Mouse (Mus musculus) midbrain, embryonic 16.5 days (tissue): Measurements from ENCODE around the gene Acvrl1. TPM values are rescaled to one million over a fixed set of nuclear protein-coding genes. Genes with fewer than 3 reads are reported as not detected.

Experiments used
- ATAC-seq: fragments of 200-750 bp; cut with Nextera tagmentation; 2 replicates; pipeline ENCODE4 v1.8.0; 2017; ENCODE audit warnings: moderate TSS enrichment
- H3K27ac ChIP-seq: fragments of 300-500 bp; sonication (generic); 2 replicates; pipeline ENCODE4 v1.5.1; 2014; ENCODE audit warnings: mild to moderate bottlenecking, low read length, mixed read lengths
- H3K27me3 ChIP-seq: fragments of 300-500 bp; sonication (generic); 2 replicates; pipeline ENCODE4 v1.6.1; 2014; ENCODE audit warnings: low read depth, low read length, mixed read lengths; ENCODE audit not compliant: control insufficient read depth, insufficient read depth
- H3K36me3 ChIP-seq: fragments of 300-500 bp; sonication (generic); 2 replicates; pipeline ENCODE4 v1.6.1; 2014; ENCODE audit warnings: mild to moderate bottlenecking, low read length, moderate library complexity, mixed read lengths; ENCODE audit not compliant: control insufficient read depth, insufficient read depth
- H3K4me1 ChIP-seq: fragments of 300-500 bp; sonication (generic); 2 replicates; pipeline ENCODE4 v1.6.1; 2014; ENCODE audit warnings: mild to moderate bottlenecking, low read length, mixed read lengths; ENCODE audit not compliant: control insufficient read depth, insufficient read depth
- H3K4me2 ChIP-seq: fragments of 300-500 bp; sonication (generic); 2 replicates; pipeline ENCODE4 v1.6.1; 2014; ENCODE audit warnings: mild to moderate bottlenecking, low read length, mixed read lengths
- H3K4me3 ChIP-seq: fragments of 300-500 bp; sonication (generic); 2 replicates; pipeline ENCODE4 v1.5.1; 2014; ENCODE audit warnings: low read depth, mild to moderate bottlenecking, low read length, moderate library complexity, mixed read lengths
- H3K9ac ChIP-seq: fragments of 300-500 bp; sonication (generic); 2 replicates; pipeline ENCODE4 v1.6.1; 2014; ENCODE audit warnings: low read depth, low read length, mixed read lengths
- H3K9me3 ChIP-seq: fragments of 300-500 bp; sonication (generic); replicated peaks from 2 replicates; pipeline ENCODE4 v1.6.1; 2014; ENCODE audit warnings: mild to moderate bottlenecking, low read length, mixed read lengths; ENCODE audit not compliant: control insufficient read depth, poor library complexity, severe bottlenecking
- WGBS: fragments of 180-500 bp; shearing (Covaris S2); extraction: QIAGEN DNeasy Blood & Tissue Kit; methylation state at CpG from one replicate; pipeline ENCODE4 v1.1.7; 2014; 5-methylcytosine and 5-hydroxymethylcytosine counted together
- polyA plus RNA-seq: library from polyadenylated mRNA; unstranded; fragments of >200 nt; fragmentation: Nextera tagmentation; extraction: Ambion mirVana; gene quantifications from 2 replicates; pipeline ENCODE4 v1.2.1, GENCODE M21; 2015

Gene Acvrl1
- polyA plus RNA-seq, 1 experiment from 2014 or later = 8.0 TPM

- Histone ChIP-seq H3K4me1 (peaks cover 42% of the 10 kb centered on the region), H3K9me3 (no peaks in the 10 kb centered on the region), H3K4me2 (peak overlapping the region; percentile 80), H3K4me3 (peak overlapping the region; percentile 61), H3K9ac (peak overlapping the region; percentile 87), H3K27me3 (no peaks in the 10 kb centered on the region), H3K36me3 (no peaks in the 10 kb centered on the region), H3K27ac (peak overlapping the region; percentile 84)
- no peak for ATAC-seq
- 14% methylated on average over 17 of the region's 17 CpGs for WGBS
Measured at GRCm38 (mm10) chr15:101175613-101176283, 47.4 kb downstream of the Acvrl1 start.

- H3K4me3 ChIP-seq = peak overlapping the region; percentile 61
- no peaks in the 10 kb centered on the region for H3K27me3 ChIP-seq
- no peaks in the 10 kb centered on the region for H3K9me3 ChIP-seq
- H3K27ac ChIP-seq = peak overlapping the region; percentile 84; the same call in 1 of the 2 replicates
- H3K9ac ChIP-seq = peak overlapping the region; percentile 87; the same call in 1 of the 2 replicates
- H3K4me1 ChIP-seq = peaks cover 48% of the 10 kb centered on the region
- H3K4me2 ChIP-seq = peak overlapping the region; percentile 80
- no peaks in the 10 kb centered on the region for H3K36me3 ChIP-seq
- 43% methylated on average over 3 of the region's 3 CpGs for WGBS
- ATAC-seq = no peak
Measured at GRCm38 (mm10) chr15:101176284-101176680, 48.0 kb downstream of the Acvrl1 start.

- Histone ChIP-seq H3K4me2 (peak overlapping the region; percentile 31), H3K36me3 (no peaks in the 10 kb centered on the region), H3K4me1 (peaks cover 51% of the 10 kb centered on the region), H3K9ac (peak overlapping the region; percentile 14; the same call in 1 of the 2 replicates), H3K4me3 (peak overlapping the region; percentile 61; the same call in 1 of the 2 replicates), H3K27me3 (no peaks in the 10 kb centered on the region), H3K27ac (no peak overlapping the region), H3K9me3 (no peaks in the 10 kb centered on the region)
- no peak for ATAC-seq
- WGBS = 73% methylated on average over 8 of the region's 8 CpGs
Measured at GRCm38 (mm10) chr15:101176795-101177691, 48.7 kb downstream of the Acvrl1 start.

- Histone ChIP-seq H3K9ac (no peak overlapping the region), H3K27ac (no peak overlapping the region), H3K4me1 (peaks cover 53% of the 10 kb centered on the region), H3K4me3 (no peak overlapping the region), H3K9me3 (no peaks in the 10 kb centered on the region), H3K27me3 (no peaks in the 10 kb centered on the region), H3K36me3 (no peaks in the 10 kb centered on the region), H3K4me2 (no peak overlapping the region)
- WGBS = 81% methylated on average over 15 of the region's 15 CpGs
- ATAC-seq = no peak
Measured at GRCm38 (mm10) chr15:101180363-101181105, 52.2 kb downstream of the Acvrl1 start.

- Histone ChIP-seq H3K27me3 (no peaks in the 10 kb centered on the region), H3K4me2 (no peak overlapping the region), H3K4me1 (peaks cover 49% of the 10 kb centered on the region), H3K4me3 (no peak overlapping the region), H3K27ac (no peak overlapping the region), H3K36me3 (no peaks in the 10 kb centered on the region), H3K9me3 (no peaks in the 10 kb centered on the region), H3K9ac (no peak overlapping the region)
- no peak for ATAC-seq
- 17% methylated on average over 5 of the region's 5 CpGs for WGBS
Measured at GRCm38 (mm10) chr15:101181106-101181466, 52.8 kb downstream of the Acvrl1 start.

- Histone ChIP-seq H3K36me3 (no peaks in the 10 kb centered on the region), H3K4me1 (peaks cover 45% of the 10 kb centered on the region), H3K9me3 (no peaks in the 10 kb centered on the region), H3K4me2 (no peak overlapping the region), H3K4me3 (no peak overlapping the region), H3K9ac (no peak overlapping the region), H3K27ac (no peak overlapping the region), H3K27me3 (no peaks in the 10 kb centered on the region)
- WGBS = 18% methylated on average over 4 of the region's 4 CpGs
- no peak for ATAC-seq
Measured at GRCm38 (mm10) chr15:101181500-101181899, 53.2 kb downstream of the Acvrl1 start.

- H3K27me3 ChIP-seq = no peaks in the 10 kb centered on the region
- H3K4me2 ChIP-seq = no peak overlapping the region
- no peak overlapping the region for H3K27ac ChIP-seq
- no peak overlapping the region for H3K9ac ChIP-seq
- no peak for ATAC-seq
- WGBS = 57% methylated on average over 5 of the region's 5 CpGs
- peaks cover 33% of the 10 kb centered on the region for H3K4me1 ChIP-seq
- H3K36me3 ChIP-seq = no peaks in the 10 kb centered on the region
- no peaks in the 10 kb centered on the region for H3K9me3 ChIP-seq
- H3K4me3 ChIP-seq = no peak overlapping the region
Measured at GRCm38 (mm10) chr15:101182676-101183075, 54.4 kb downstream of the Acvrl1 start.

GRCm38 (mm10) chr15:101184300-101184699, 56.0 kb downstream of the Acvrl1 start:
- Histone ChIP-seq H3K27me3 (no peaks in the 10 kb centered on the region), H3K9ac (no peak overlapping the region), H3K4me1 (peaks cover 20% of the 10 kb centered on the region), H3K4me3 (no peak overlapping the region), H3K27ac (no peak overlapping the region), H3K4me2 (no peak overlapping the region), H3K36me3 (no peaks in the 10 kb centered on the region), H3K9me3 (no peaks in the 10 kb centered on the region)
- ATAC-seq = no peak
- 99% methylated on average over 8 of the region's 8 CpGs for WGBS
